Mouse (Mus musculus) G1E-ER4 (cell line): ENCODE measurements around the gene Ankmy1. TPM values are rescaled to one million over a fixed set of nuclear protein-coding genes. Genes with fewer than 3 reads are reported as not detected.

Experiments used
- GATA1 ChIP-seq: IDR thresholded peaks from one replicate; pipeline ENCODE4 v1.8.0; 2012; ENCODE audit warnings: low read length, inconsistent platforms
- polyA plus RNA-seq: library from polyadenylated mRNA; stranded (reverse); fragments of >175 nt; gene quantifications from 2 replicates; pipeline ENCODE4 v1.2.3, GENCODE M21; 2012

Gene Ankmy1
- polyA plus RNA-seq, 1 experiment, result 0.04 TPM

DNA sequence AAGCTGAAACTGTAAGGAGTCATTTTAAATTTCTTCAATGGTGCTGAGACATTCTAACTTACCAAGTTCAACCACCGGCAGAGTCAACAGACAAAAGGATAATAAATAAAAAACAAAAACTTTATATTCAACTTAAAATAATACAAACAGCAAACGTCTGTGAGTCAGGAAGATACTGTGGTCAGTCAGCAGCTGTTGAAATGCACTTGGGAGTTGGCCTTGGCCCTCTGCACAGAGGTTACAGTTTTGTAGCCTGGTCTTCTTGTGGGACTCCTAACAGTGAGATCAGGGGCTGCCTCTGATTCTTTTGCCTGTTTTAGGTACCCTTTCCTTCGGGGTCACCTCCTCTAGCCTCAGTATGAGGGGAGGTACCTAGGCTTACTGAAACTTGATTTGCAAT lies 8.8 kb downstream of the Ankmy1 start:
- no peak for TF ChIP-seq GATA1

DNA sequence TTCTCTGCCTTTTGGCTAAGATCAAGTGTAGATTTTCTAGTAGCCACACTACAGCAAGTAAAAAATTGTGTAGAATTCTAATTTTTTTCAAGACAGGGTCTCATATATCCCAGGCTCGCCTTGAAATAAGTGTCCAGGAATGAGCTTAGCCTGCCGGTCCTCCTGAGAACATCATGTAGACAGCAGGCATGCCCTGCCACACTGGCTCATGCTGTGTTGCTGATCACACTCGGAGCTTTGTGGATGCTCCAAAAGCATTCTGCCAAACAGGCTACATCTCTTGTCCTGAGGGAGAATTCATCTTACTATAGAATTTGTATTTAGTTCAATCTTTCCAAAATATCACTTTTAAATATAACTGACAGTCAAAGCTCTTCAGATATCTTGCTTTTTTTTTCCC lies 9.9 kb downstream of the Ankmy1 start:
- TF ChIP-seq GATA1, result no peak

DNA sequence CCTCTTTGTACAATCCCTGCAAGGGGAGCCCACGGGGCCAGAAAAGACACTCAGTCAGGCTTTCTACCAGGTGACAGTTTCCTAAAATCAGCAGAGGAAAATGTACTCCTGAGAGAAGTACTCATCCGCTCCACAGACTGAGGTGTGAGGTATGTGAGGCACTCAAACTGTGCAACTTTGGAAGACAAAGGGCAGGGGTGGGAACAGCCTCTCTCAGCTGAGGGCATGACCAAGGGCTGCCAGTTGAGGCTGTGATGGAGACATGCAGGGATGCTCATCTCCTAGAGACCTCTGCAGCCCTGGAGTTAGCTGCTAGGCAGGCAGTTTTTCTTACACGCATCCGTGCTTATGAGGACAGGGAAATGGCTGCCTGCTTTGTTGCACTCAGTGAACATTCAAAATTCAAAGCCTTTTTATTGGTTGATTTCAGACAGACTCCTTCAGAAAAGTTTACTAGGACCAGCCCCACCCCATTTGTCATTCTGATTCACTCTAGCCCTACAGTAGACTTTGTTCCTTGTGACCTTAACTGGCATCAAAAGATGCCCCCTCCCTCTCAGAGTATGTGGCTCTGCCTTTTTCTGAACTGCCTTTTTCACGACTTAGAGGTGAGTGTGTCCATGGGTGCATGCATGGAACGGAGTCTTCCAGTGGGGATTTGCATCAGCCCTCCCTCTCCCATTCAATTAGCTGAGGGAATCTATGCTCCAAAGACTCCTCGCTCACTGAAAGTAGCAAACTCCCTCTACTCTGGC lies 13.6 kb downstream of the Ankmy1 start:
- TF ChIP-seq GATA1, result no peak

DNA sequence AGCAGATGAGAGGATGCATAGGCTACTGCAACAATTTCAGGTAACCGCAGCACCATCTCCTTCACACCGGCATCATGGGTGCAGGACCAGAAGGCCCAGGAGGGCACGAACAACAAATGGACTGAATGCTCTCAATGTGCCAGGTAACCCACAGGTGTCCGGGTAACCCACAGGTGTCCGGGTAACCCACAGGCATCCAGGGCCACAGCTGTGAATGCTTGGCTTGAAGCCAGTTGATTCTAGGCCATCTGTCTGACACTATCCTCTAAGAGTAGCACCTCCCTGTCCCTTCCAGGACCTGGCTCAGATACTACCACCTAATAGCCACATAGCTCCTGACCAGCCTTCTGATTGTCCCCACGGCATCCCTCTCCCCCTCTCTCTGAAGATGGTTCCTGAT lies 20.7 kb downstream of the Ankmy1 start:
- TF ChIP-seq GATA1, result no peak

DNA sequence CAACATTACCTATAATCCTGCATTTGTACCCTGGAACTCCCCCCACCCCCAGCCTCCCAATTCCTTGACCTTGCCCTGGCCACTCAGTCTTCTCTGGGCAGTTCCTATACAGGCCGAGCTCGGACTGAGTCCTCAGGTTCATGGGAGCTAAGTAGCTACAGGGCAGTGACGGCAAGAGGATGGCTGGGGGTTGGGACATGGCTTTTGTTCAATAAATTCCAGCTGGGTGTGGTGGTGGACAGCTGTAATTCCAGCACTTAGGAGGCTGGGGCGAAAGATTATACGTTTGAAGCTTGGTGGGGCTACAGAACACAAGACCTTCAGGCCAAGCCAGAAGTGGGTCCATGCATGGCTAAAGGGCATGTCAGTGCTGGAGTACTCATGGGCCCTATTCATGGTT lies 22.6 kb downstream of the Ankmy1 start:
- TF ChIP-seq GATA1, result no peak

DNA sequence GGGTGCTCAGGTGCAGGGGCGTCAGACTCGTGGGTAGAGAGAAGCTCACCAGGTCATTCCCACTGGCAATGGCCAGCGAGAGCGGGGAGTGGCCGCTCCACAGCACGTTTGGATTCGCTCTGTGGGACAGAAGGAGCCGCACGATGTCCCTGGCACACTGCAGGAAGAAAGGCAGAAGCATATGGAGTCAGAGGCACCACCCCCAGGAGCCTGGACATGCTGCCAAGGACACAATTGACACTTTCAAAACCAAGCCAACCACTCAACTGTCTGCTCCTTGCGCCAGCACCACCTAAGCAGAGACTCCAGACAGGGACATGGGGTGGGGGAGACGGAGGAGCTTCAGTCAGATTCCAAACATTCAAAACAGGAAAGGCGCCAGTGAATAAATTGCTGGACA lies 23.4 kb downstream of the Ankmy1 start:
- no peak for TF ChIP-seq GATA1

DNA sequence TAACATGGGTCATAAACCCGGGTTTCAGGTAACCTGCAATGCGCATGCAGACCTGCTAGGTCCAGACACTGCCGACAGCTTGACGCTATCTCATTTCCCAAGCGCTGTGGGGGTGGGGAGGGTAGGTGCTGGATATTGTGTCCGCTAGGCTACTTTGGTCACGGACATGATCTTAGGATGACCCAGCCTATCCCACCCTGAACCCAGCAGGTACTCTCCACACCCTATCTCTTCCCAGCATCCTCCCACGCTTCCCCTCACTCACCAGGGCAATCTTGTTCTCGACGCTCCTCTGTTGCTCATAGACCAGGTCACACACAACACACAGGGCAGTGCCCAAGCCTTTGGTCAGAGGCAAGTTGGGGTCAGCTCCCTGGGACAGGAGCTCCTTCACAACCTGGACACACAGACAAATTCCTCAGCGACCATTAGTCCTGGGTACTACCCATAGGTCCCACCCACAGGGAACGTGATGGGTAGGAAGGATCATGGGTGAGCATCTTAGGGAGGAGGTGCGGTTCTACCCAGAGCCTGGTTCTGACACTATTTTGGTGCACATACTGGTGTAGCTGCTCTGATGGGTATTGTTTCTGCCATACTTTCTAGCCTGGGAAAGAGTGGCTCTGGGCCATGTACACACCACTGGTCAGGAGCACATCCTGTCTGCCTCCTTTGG lies 24.5 kb downstream of the Ankmy1 start:
- no peak for TF ChIP-seq GATA1

DNA sequence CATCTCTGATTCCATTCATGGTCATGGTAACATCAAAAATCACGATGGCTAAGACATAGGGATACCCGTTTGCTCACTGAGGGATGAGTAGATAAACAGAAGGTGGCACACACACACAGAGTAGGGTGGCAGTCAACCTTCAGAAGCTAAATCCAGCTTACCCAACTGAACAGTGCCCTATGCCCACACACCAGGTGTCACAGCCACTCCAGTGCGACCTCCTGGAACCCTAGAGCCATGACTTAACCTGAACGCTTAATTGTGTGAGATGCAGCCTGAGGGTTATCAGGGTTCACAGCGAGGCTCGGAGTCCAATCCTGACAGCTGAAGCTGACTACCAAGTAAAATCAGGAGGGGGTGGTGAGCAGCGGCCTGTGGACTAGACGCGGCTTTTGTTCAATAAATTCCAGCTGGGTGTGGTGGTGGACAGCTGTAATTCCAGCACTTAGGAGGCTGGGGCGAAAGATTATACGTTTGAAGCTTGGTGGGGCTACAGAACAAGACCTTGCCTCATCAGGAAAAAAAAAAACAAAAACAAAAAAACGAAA lies 25.2 kb downstream of the Ankmy1 start:
- TF ChIP-seq GATA1, result no peak

DNA sequence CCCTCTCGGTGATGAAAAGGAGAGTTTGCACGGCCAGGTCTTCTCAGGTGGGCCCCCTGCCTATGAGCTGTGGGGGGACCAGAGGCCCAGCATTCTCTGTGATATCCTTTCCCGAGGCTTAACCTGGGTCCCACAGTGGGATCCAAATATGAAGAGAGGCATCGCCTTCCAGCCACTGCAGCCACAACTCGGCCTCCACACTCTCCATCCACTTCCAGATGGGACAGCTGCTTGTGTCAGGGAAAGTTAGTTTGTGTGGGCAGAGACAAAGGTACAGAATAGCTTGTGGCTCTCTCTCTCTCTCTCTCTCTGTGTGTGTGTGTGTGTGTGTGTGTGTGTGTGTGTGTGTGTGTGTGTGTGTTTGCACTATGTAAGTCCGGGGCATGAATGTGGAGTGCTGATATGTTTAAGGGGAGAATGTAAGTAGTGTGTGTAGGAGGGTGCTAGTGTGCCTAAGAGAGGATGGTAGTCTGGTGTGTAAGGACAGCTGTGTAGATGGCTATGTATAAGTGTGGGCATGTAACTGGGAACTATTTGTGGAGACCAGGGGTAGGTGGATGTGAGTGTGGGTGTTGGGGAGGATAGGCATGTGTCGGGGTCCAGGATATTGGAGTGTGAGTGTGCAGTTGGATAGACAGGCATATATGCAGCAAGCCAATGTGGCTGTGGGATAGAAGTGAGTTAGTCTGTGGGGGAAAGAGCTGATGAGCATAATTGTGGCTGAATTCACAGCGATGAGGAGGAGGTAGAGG lies 27.2 kb downstream of the Ankmy1 start:
- no peak for TF ChIP-seq GATA1

DNA sequence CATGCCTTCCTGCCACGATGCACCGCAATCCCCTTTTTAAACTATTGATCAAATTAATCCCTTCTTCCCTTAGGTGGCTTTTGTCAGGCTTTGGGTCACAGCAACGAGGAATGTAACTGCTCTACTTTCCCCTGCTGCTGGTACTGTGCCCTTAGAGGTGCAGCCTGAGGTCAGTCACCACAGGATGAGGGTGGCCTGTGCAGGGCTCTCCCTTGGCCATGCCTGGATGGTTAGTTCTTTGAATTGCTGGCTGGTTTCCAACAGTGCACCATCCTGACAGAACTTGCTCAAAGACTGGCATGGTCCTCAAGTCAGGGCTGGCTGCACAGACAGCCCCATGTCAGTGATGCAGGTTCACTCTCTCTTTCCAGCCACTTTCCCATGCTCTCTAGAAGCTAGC lies 28.7 kb downstream of the Ankmy1 start:
- TF ChIP-seq GATA1, result no peak

DNA sequence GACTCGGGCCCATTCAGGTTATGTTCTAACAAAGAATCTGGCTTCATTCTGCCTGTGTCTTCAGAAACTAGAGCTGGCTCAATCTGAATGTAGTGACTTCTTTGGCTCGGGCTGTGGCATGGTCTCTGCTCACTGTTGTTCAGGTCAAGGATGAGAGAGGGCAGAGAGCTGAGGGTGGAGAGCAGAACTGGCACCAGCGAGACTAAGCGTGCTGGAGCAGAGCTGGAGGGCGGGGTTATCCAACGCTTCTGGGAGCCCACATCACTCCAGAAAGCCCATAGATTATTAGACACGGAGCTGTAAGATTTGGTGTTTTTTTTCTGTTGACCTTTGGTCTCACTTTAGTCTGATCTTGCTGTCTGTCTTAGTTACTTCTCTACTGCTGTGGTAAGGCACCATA lies 30.0 kb downstream of the Ankmy1 start:
- TF ChIP-seq GATA1, result no peak

DNA sequence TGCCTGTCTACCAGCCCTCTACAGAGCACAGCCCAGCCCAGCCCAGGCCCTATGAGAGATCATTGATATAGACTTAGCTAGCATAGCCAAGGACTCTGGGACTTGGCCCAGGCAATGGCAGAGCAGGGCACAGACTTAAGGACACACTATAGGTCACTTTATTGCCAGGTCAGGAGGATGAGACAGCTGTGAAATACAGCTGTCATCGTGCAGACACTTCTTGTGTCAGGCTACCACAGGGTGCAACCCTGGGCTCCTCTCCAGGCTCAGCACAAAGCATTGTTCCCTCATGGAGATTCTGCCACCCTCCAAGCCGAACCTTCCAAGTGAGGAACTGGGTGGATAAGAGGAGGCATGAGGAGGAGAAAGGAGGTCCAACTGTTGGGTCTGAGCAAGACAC lies 32.7 kb downstream of the Ankmy1 start:
- TF ChIP-seq GATA1, result no peak

DNA sequence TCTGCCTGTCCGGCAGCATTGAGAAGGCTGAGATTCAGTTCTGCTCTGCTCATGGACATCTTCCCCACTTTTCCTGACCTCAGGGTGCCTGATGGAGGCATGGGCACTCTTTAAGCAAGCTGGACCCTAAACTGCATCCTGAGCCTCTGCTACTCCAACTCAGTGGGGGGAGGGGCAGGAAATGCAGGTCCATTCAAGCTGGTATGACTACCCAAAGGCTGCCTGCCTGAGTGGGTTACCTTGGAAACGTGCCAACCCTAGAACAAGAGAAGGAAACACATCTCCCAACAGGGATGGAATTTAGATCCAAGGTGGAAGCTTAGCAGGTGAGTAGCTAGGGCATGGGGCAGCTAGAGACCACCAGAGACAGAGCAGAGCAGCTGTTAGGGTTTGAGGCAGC lies 36.5 kb downstream of the Ankmy1 start:
- no peak for TF ChIP-seq GATA1

DNA sequence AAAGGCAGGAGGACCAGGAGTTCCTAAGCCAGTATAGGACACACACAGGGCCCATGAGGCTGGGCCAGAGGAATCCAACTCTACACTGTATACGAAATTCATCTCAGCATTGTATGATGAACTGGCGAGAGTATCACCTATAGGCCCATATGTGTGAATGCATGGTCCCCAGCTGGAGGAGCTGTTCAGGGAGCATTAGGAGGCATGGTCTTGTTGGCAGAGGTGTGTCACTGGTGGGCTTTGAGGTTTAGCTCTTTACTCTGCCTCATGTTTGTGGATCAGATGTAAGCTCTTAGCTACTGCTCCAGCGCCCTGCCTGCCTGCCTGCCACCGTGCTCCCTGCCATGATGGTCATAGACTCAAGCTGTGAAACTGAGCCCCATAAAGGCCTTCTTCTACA lies 39.4 kb downstream of the Ankmy1 start:
- TF ChIP-seq GATA1, result no peak

DNA sequence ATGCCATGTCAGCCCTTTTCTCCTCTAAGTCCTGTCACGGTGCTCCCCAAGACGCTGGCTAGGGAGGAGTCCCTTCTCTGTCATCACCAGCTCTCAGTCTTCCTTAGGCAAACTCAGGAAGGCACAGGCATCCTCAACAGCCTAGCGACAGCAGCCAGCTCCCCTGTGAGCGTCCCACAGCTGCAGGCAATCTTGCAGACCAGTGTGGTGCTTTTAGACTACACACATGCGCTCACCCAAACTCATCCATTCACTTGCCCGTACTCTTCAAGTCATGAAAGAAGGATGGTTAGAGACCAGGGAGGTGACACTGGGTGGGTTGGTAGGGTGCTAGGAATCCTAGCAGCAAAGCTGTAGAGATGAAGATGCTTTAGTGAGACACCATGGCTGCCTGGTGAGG lies 41.2 kb downstream of the Ankmy1 start:
- TF ChIP-seq GATA1, result no peak

DNA sequence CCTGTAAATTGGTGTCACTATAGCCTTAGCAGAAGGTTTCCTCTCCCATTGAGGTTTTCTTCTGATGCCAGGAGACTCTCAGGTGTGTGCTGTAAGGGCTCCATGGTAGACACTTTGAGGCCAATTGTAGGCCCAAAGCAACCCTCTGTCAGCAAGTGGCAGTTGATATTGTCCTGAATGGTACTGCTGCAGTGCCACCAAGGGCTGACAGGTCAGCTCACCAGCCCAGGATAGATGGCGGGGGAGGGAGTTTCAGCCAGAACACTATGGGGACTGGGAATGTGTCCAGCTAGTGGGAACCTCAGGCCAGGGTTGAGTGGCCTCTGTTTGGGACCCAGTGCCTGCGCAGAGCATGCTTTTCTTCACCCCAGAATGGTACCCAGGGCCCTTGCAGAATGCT lies 50.3 kb downstream of the Ankmy1 start:
- no peak for TF ChIP-seq GATA1
